Mouse (Mus musculus): ENCODE measurements around the gene Rbm20.

Gene Rbm20

GRCm38 (mm10) chr19:53810584-53810983, 133.5 kb downstream of the Rbm20 start:
- WGBS = 39% methylated on average over 3 of the region's 3 CpGs

GRCm38 (mm10) chr19:53813576-53813975, 136.5 kb downstream of the Rbm20 start:
- 95% methylated on average over 5 of the region's 5 CpGs for WGBS

GRCm38 (mm10) chr19:53815714-53816113, 138.6 kb downstream of the Rbm20 start:
- WGBS = 90% methylated on average over 4 of the region's 4 CpGs

GRCm38 (mm10) chr19:53816242-53816641, 139.1 kb downstream of the Rbm20 start:
- 68% methylated on average over 11 of the region's 11 CpGs for WGBS

DNA sequence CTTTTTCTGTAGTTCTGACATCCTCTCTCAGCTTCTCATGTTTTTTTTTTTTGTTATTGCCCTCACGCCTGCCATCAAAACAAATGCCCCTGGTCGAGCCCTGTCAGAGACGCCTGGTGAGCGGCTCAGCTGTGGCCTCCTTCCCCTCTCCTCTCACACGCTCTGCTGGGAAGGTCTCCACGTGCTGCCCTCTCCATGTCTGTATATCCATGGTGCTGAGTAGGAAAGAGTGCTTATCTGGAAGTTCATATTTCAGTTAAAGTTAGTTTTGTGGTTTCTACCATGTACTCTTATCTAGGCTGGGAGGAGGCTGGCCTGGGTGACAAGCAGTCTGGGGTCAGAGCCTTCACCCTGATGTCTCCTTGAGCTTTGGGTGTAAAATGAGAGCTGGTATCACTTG, 142.2 kb downstream of the Rbm20 start:
- WGBS = 89% methylated on average over 6 of the region's 6 CpGs

- WGBS = 64% methylated on average over 13 of the region's 13 CpGs
These were observed 144.4 kb downstream of the Rbm20 start for GRCm38 (mm10) chr19:53821241-53822120.

- WGBS = 72% methylated on average over 6 of the region's 6 CpGs
These were observed 146.7 kb downstream of the Rbm20 start for GRCm38 (mm10) chr19:53823847-53824246.

- 71% methylated on average over 21 of the region's 21 CpGs for WGBS
These were observed 148.0 kb downstream of the Rbm20 start for GRCm38 (mm10) chr19:53824872-53825680.

DNA sequence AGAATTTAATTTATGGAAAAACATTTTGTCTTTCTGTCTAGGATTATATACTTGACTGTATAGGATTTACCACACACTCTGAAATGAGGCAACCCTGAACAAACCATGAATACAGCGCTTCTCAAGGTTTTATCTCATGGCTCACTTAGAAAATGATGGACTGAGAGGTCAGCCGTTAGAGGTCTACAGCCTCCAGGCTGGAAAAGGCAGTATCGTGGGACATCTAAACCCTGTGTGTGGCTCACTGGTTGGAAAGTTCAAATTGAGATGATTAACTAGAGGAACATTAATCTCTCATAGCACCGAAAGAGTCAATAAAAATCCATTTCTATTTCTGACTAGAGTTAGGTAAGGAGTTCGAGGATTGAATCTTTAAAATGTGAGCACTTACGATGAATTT, 152.9 kb downstream of the Rbm20 start:
- WGBS = 76% methylated on average over 6 of the region's 6 CpGs

DNA sequence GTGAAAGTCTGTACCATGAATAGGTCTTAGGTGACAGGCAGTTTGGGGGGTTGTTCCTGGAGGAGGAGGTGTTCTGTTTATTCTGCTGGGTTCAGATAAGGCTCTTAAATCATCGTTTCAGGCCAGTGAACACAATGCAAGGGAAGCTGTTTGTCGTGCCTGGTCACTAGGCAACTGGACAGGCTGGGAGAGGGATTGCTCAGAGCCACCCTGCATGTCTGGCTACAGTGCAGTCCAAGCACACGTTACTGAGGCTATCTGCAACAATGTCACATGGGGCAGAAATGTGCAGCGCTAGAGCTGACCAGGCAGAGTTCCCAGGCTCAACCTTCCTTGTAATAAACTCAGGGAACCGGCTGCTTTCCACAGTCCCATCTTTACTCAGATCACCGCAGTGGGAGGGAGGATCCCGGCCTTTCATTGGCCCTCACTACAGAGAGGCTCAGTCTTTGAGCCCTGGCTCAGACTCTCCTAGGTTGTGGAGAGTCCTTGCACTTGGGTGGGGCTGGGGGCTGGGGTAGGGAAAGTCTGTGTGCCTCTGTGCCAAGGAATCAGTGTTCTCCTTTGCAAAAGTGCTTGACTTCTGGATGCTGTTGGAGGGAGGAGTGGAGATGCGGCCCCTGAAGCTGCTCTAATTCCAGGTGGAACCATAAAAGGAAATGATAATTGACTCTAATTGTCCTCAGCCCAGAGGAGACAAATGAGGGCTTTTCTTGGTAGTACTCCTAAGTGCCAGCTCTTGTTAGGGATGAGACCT, 153.5 kb downstream of the Rbm20 start:
- WGBS = 30% methylated on average over 8 of the region's 8 CpGs

- WGBS = 49% methylated on average over 3 of the region's 3 CpGs
These were observed 154.0 kb downstream of the Rbm20 start for GRCm38 (mm10) chr19:53831164-53831448.

DNA sequence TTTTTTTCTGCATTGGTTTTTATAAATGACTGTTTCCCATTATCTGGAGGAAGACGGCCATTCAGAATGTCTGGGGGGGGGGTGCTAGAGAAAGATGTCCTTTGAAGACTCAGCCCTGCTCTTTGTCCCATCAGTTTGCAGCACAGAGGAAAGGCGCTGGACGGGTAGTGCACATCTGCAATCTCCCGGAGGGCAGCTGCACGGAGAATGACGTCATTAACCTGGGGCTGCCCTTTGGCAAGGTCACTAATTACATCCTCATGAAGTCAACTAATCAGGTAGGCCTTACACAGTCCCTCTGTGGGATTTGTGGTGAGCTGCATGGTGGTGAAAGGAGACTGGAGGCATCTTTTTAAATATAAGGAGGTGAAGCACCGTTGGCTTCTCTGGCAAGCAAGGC, 155.4 kb downstream of the Rbm20 start:
- 58% methylated on average over 7 of the region's 7 CpGs for WGBS

DNA sequence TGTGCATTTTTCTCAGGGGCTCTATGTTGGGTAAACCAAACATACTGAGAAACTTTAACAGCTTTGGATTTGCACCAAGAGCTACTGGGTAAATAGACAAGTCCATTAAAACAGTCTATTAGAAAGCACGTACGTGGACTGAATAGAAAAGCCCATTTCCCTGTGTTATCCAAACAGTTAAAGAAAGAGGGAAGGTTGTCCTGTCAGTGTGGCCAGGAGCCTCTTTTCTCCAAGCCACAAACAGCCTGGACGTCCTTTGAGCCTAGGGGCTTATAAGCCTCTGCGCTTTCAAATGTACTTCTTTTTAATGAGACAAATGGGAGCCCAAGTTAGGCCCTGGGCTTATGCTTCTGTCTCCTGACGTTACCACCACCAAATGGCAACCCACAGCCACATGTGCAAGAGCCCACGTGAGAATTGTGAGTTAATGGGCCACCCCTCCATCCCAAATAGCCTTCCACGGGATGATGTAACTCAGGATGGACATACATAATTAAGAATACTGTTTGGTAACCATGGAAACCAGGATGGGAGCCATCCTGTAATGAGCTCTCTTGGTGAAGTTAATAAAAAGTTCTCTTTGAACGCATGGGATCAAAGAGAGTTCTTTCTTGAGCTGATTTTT, 156.8 kb downstream of the Rbm20 start:
- whole genome bisulfite sequencing = 69% methylated on average over 8 of the region's 8 CpGs

DNA sequence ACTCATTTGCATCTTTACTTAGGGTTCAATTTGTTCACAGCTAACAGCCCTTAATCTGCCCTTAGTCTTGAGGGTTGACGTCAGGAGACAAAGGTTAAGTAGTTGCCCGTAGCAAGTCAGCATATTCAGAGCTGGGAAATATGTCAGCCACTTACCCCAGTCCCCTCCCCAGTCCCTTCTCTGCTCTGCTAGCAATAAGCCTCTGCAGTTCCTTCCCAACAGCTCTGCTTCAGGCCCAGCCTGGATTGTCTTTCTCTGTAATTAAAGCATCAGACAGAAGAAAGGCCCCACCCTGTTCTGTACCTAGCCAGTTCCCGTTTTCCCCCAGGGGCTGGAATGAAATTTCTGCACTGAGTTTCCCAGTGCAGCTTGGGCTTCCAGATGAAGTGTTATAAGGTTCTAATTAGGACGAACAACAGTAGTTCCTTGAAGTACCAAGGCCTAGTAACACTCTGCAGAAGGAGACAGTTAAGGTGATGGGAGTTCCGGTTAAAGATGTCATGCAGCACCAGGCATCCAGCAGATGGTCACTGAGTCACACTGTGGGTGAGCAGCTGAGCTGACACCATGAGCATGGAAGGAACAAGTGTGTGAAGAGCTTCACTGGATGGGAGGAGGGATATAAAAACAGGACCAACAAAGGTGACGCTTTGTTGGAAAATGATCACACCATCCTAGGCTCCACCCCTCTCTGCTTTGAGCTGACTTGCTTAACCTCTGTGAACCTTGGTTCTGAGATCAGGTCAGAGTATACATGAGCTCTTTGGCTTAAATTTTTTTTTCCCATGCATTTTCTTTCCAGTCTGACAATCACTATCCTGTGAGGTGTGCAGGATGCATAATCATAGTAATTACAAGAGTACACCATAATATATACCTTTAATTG, 159.7 kb downstream of the Rbm20 start:
- 52% methylated on average over 6 of the region's 6 CpGs for WGBS

GRCm38 (mm10) chr19:53838850-53839249, 161.7 kb downstream of the Rbm20 start:
- 51% methylated on average over 9 of the region's 9 CpGs for WGBS

DNA sequence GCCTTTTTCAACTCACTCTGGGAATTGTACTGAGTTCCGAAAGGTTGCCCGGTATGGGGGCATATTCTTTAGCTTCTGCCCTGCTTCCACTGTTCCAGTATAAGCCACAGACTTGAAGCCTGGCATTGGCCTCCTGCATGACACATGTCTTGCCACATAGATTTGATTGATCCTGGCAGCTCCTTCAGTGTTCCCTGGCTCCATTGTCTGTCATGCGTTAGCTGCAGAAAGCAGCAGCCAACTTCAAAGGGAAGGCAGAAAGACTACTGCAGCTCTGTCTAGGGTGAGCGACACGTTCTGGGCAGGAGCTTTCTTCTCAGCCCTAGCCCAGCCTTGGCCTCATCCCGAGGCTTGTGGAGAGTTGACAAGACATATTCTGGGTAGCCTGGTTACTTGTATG, 162.7 kb downstream of the Rbm20 start:
- 70% methylated on average over 6 of the region's 6 CpGs for WGBS

GRCm38 (mm10) chr19:53841915-53842314, 164.8 kb downstream of the Rbm20 start:
- WGBS = 75% methylated on average over 8 of the region's 8 CpGs

GRCm38 (mm10) chr19:53843972-53844371, 166.9 kb downstream of the Rbm20 start:
- 95% methylated on average over 8 of the region's 8 CpGs for WGBS

DNA sequence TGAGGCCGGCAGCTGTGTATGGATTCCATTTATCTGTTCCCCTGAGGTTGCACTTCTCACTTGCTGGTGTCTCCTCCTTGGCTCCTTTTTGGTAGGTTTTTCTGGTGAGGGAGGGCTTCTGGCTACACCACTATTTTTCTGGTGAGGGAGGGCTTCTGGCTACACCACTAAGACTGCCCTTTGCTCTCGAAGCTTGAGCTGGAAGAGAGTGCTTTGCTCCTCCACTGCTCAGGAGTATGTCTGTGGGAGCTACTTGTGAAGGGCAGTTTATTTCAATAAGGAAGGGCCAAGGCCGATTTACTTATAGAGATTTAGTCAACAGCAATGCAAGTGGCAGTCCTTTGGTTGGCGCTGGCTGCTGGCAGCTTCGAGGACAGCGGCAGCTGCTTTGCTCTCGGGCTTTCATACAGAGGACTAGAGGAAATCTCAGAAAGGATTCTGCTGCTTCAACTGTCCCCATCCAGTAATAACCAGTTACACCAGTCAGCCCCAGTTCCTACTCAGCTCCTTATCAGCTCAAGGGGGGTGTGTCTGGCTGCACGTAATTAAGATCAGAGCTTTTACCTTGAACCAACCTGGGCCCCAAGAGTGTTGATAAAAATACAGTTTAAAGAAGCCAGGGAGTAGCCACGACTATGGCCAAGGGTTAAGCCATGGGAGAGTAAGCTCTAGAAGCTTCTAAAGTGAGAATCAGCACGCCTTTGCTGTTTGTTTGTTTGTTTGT, 171.3 kb downstream of the Rbm20 start:
- 80% methylated on average over 10 of the region's 10 CpGs for WGBS

All from cerebral cortex, adult 2 months (tissue).